Mouse (Mus musculus) layer of hippocampus, adult 11-12 months (tissue): ENCODE data around the gene Olfr453.

ENCODE experiments used
- DNase-seq: peaks from one replicate; pipeline ENCODE4 v3.0.0; 2022; ENCODE audit warnings: low spot score

Gene Olfr453

DNA sequence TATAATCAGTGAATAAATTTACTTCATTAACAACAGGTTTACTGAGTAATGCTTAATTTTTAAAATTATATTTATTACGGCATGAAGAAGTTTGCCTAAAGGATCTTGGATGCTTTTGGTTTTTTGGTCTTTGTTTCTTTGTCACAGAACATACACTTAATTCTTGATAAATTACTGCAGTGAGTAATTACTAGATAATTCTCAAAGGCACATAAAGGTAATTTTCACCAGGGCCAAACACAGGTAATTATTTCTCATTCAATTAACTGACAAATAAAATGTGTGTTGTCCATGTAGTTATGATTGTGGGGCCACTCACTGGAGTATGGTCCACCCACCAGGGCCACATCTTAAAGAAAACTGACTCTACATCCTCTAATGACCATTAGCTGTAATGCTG lies at the start of gene Olfr453:
Gene Olfr453 (plus strand): TSS at position 301 of the 400 bp plus-strand sequence.
- no peak for DNase-seq

DNA sequence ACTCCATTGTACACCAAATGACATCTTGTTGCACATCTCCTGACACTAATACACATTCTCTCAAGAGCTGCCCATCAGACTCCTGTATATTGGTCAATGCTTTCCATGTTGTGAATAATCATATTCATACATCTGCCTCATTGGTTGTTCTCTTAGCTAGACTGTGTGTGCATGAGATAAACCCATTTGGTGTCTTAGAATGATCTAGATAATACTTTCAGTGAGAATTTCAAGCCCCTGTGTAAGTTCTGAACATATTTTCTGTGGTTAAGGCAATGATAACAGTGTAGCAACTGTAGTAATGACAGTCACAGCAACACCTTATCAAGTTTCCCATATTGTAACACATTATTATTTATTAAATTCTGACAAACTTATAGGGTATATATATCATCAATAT lies 49.4 kb upstream of the Olfr453 start:
- DNase-seq, result no peak

DNA sequence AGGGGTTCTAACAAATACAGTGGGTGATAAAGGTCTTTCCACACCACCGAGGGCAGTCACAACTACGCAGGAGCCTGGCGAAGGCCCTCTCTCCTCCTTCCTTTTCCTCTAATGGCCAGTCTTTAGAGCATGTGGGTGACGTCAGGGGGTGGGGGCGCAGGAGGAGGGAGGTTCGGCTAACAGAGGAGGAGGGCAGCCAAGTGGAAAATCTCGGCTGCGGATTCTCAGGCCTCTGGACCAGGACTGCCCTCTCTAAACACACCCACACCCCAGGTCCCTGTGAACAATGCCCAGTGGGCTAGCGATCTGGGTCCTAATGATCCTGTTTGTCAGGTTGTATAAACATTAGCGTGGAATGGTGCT lies 47.0 kb upstream of the Olfr453 start:
- DNase-seq, result peak; percentile 74

DNA sequence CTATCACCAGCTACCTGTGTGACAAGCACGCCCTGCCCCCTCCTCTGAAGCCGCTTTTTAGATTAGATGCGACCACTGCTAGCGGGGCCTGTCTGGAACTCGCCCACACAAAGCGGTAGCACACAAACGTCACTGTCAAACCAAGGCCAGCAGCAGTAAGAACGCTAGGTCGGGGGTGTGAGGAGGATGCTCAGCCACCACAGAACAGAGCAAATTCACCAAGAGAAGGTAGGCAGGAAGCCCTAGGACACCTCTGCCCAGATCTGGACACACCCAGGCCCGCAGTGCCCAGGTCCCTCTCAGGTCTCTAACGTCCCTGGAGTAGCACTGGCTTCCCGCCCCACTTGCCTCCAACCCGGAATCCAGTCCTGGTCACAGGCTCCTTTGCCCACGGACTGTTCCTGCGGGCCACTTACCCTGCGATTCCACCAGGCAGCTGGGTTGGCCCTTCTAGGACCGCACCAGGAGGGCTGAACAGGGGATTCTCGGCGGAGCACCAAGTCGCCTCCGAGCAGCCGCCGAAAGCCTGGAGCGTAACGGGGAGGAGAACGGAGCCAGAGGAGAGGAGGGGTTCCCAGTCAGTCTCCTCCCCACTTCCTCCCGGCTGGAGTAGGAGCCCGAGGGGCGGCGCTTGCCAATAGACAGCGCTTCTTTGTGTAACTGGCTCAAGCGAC lies 46.5 kb upstream of the Olfr453 start:
- peak; percentile 85 for DNase-seq

DNA sequence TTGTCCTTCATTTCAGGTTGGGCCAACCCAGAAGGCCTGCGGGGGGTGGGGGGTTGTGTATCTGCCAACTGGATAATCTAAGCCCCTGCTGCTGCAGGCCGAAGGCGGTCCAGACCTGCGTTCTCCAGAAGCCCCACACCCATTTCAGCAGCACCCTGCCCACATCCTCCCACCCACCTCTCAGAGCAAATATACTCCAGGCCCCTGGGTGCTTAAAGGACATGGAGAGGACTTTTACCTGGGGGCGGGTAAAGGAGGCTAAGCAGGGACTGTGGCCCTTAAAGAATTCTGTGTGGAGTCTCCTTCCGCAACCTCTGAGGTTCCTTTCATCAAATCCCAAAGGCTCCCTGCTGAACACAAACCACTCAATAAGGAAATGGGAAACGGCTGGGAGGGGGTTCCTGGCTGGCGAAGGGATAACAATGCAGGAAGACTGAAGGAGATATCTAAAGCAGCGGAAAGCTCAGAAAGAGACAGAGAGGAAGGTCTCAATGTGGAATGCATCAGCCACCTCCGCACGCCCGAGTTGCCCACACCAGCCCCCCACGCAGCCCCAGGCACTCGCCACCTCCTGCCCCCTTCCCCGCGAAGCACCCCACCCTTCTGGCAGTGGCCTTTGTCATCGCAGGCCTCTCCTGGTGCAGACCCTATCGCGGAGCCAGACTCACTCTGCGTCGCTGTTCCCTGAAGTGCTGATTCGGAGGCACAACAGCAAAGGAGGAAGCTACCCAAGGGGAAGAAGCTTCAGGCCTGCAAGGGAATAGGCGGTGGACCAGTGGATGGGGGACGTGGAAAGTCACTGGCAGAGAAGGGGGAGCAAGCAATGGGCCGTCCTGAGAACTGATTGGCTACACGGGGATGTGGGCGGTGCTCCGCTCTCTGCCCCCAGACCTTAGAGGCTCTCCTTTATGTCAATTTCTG lies 29.6 kb upstream of the Olfr453 start, which contains the start of gene Tcaf1:
Gene Tcaf1 (minus strand): TSS at position 798 of the 921 bp plus-strand sequence.
- DNase-seq, result peak; percentile 92

DNA sequence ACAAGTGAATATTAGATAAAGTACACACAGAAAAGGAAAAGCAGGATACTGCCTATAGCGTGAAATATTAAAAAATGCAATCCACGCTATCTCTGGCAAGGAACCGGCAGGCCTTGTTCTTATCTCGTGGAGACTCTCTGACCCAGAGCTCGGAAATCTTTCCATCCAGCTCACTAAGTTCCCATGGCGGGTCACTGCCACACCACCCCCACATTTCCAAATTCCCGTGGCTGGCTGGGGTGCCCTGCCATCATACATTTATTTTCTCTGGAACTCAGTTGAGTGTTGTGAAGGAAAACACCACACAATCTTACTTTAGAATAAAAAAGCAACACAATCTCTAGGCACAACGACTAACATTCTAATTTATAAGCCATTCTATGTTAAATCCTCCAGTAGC lies 24.5 kb upstream of the Olfr453 start:
- no peak for DNase-seq

DNA sequence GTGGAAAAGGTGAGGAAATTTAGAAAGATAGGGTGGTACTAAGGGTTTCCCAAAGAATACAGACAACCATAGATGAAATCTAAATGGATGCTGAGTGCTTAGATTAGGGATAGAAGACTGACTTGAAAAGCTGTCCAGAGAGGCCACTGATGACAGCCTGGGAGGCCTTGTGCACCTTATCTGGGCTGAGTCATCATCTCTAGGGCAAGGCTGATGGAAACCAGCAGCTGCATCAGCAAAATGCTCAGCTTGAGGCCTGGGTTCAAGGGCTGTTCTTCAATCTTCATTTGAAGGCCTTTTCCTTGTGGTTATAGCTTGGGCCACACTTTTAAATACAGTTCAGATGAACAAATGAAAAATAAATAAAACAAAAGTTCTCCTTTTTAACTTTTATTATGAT lies 21.2 kb upstream of the Olfr453 start:
- no peak for DNase-seq

DNA sequence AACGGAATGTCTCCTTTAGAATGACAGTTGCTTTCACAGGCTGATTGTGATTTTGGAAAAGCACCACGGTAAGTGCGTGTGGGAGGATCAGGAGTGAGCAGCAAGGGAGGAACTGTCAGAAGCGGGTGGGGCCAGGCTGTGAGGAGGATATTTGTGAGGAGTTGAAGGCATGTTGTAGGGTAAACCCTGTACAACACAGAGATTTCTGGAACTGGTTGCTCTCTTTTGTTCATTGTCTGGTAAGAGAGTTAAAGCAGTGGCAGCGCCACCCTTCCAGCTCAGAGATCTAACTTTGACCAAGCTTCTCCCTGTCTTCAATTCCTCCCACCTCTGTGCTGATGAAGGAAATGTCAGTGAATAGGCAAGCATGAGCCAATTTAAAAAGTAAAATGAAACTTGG lies 3.1 kb downstream of the Olfr453 start:
- DNase-seq, result no peak

DNA sequence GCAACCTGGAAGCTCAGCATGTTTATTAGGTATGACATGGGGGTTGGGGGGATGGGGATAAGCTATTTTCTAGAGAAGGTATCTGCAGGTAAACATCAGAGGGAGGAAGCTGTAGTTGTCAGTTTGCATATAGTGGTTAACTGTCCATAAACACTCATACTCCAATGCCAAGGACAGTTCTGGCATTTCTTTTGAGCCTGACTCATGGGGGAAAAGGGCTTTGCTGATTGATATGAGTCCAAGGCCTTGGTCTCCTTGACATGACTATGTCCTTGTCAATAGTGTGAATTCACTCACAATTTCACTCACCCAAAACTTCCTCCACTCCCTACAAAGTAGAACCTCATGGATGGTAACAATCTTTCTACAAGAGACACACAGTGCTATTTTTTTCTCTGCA lies 8.7 kb downstream of the Olfr453 start:
- no peak for DNase-seq

DNA sequence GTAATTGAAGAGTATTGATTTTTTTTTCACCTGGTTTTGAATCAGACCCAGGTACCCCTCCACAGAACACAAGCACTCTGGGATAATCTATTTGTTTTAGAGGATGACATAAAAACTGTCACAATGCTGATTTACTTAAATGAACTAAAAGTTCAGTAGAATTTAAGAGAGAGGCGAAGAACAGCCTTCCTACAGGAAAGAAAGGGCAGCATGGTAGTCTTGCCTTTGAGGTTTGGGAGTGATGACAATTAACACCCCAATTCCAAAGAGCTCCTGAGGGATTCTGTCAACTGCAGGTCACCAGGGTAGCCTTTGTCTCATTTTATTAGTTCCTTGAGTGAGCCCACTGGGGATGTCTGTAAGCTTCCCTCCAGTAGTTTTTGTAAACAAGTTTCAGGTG lies 16.9 kb downstream of the Olfr453 start, which contains the start of gene Olfr38:
Gene Olfr38 (plus strand): TSS at position 301 of the 400 bp plus-strand sequence.
- no peak for DNase-seq

DNA sequence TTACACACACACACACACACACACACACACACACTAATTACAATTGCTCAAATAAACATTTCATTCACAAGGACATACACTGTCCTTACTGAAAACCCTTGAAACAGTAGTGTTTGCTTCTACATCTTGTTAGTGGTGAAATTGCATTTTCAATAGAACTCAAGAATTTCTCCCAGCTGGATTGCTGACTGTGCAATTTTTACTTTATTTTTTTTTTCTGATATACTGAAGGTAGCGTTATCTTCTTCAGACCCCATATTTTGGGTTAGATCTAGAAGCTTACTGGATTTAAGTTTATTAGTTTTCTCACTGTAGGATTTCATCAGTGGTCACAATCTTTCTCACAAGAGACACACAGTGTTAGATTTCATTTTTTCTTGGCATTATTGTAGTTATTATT lies 37.9 kb downstream of the Olfr453 start:
- DNase-seq, result no peak

DNA sequence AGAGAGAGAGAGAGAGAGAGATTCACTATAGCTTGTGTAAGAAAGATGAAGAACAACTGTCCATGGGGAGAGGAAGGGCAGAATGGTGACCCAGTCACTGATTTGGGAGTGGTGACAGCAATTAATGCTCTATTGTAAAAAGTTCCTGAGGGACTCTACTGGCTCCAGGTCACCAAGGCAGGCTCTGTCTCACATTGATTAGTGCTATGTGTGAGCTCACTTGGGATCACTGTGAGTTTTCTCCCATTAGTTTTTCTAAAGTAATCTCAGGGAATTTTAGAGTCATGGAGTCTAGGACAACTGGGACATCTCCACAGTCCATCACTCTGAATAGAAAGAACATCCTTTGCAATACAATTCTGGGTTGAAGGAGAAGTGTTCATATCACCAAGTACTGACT lies 45.6 kb downstream of the Olfr453 start, which contains the start of gene Olfr452:
Gene Olfr452 (plus strand): TSS at position 301 of the 400 bp plus-strand sequence.
- no peak for DNase-seq

DNA sequence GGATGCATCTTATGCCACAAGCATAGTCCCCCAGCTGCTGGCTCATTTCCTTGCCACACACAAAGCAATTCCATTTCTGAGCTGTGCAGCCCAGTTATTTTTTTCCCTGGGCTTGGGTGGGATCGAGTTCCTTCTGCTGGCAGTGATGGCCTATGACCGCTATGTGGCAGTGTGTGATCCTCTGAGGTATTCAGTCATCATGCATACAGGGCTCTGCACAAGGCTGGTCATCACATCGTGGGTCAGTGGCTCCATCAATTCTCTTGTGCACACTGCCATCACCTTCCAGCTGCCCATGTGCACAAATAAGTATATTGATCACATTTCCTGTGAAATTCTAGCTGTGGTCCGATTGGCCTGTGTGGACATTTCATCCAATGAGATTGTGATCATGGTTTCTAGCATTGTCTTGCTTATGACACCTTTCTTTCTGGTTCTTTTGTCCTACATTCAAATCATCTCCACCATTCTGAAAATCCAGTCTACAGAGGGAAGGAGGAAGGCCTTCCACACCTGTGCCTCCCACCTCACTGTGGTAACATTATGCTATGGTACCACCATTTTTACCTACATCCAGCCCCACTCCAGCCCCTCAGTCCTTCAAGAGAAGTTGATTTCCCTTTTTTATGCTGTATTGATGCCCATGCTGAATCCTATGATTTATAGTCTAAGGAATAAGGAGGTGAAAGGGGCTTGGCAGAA lies 51.2 kb downstream of the Olfr453 start:
- DNase-seq, result no peak

DNA sequence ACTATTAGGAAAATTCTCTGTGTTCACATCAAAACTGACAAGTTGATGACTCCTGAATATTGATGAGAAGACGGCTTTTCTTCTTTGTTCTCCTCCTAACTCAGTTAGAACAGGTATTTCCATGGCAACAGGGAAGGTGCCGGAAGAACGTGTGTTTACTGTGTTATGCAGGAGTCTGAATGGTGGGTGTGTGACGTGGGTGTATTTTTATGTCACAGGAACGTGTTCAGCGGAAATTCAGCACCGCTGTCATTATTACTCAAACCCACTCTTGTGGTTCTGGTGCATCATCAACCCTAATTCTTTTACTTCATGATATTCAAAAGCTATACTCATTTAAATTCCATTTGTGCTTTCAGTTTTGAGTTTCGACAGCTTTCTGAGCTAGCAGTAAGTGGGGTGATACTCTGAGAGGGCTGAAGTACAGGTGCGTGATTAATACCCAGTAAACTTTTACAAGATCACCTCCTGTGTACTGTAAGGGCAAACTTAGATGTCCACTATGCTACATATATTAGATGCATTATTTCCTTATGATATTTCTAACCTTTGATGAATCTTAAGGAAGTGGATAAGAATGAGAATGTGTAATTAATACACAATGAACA lies 51.9 kb downstream of the Olfr453 start:
- DNase-seq, result no peak

DNA sequence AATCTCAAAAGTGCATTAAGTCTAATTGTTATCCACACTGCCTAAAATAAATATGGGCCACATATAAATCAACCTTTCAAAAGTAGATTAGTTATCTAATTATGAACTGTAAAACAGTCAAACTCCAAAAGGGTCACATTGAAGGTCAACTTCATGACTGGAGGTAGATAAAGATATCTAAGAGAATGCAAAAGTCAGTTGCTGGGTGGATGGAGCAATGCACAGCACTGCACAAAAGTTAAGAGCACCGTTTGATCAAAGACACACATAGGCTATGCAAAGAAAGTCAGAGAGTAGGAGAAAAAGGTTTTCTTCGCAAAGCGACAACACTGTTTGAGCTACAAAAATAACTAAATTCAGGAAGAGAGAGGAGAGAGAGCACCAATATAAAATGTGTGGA lies 55.8 kb downstream of the Olfr453 start:
- no peak for DNase-seq
